Mouse (Mus musculus) heart, adult 2 months (tissue): Measurements from ENCODE around the gene Pnmt.

Experiments used
- CTCF ChIP-seq: fragments of 200-600 bp; IDR thresholded peaks from 2 replicates; pipeline ENCODE4 v1.8.1; 2022; ENCODE audit warnings: antibody characterized with exemption, mild to moderate bottlenecking, moderate library complexity
- EP300 ChIP-seq: fragments of 200-500 bp; IDR thresholded peaks from 2 replicates; pipeline ENCODE4 v1.6.1; 2011; ENCODE audit warnings: low read depth, low read length, control low read depth; ENCODE audit not compliant: insufficient read depth
- POLR2A ChIP-seq: fragments of 200-500 bp; IDR thresholded peaks from 2 replicates; pipeline ENCODE4 v1.6.1; 2011; ENCODE audit warnings: mild to moderate bottlenecking, low read depth, low read length, control low read depth; ENCODE audit not compliant: insufficient read depth

GRCm38 (mm10) chr11:98392034-98392433 is 5.8 kb downstream of the Pnmt start:
- TF ChIP-seq CTCF (no peak), POLR2A (no peak), EP300 (no peak)
